Mouse (Mus musculus) neural tube, embryonic 15.5 days (tissue): Measurements from ENCODE around the gene Wdr26. TPM values are rescaled to one million over a fixed set of nuclear protein-coding genes. Genes with fewer than 3 reads are reported as not detected.

Experiments
- ATAC-seq: fragments of 200-750 bp; cut with Nextera tagmentation; 2 replicates; pipeline ENCODE4 v1.8.0; 2017; ENCODE audit warnings: mild to moderate bottlenecking, moderate TSS enrichment, moderate library complexity; ENCODE audit not compliant: low FRiP score
- H3K27ac ChIP-seq: fragments of 300-500 bp; sonication (generic); replicated peaks from 2 replicates; pipeline ENCODE4 v1.5.1; 2015; ENCODE audit warnings: mild to moderate bottlenecking, inconsistent platforms
- H3K27me3 ChIP-seq: fragments of 300-500 bp; sonication (generic); replicated peaks from 2 replicates; pipeline ENCODE4 v1.6.1; 2015; ENCODE audit warnings: inconsistent platforms
- H3K36me3 ChIP-seq: fragments of 300-500 bp; sonication (generic); 2 replicates; pipeline ENCODE4 v1.6.1; 2015; ENCODE audit warnings: inconsistent platforms
- H3K4me1 ChIP-seq: fragments of 300-500 bp; sonication (generic); 2 replicates; pipeline ENCODE4 v1.6.1; 2015; ENCODE audit warnings: inconsistent platforms
- H3K4me2 ChIP-seq: fragments of 300-500 bp; sonication (generic); 2 replicates; pipeline ENCODE4 v1.6.1; 2015; ENCODE audit warnings: inconsistent platforms, mild to moderate bottlenecking, moderate library complexity
- H3K4me3 ChIP-seq: fragments of 300-500 bp; sonication (generic); replicated peaks from 2 replicates; pipeline ENCODE4 v1.5.1; 2015; ENCODE audit warnings: mild to moderate bottlenecking, inconsistent platforms
- H3K9ac ChIP-seq: fragments of 300-500 bp; sonication (generic); replicated peaks from 2 replicates; pipeline ENCODE4 v1.6.1; 2015; ENCODE audit warnings: mild to moderate bottlenecking, inconsistent platforms
- H3K9me3 ChIP-seq: fragments of 300-500 bp; sonication (generic); replicated peaks from 2 replicates; pipeline ENCODE4 v1.6.1; 2016; ENCODE audit warnings: inconsistent platforms
- WGBS: fragments of 180-500 bp; shearing (Covaris S2); methylation state at CpG from one replicate; pipeline ENCODE4 v1.1.7; 2015; ENCODE audit warnings: mixed read lengths; 5-methylcytosine and 5-hydroxymethylcytosine counted together
- polyA plus RNA-seq: library from polyadenylated mRNA; unstranded; fragments of >200 nt; fragmentation: Nextera tagmentation; extraction: Ambion mirVana; gene quantifications from 2 replicates; pipeline ENCODE4 v1.2.1, GENCODE M21; 2015

Gene Wdr26
- 32.1 and 33.8 TPM in 2 replicates for polyA plus RNA-seq

DNA sequence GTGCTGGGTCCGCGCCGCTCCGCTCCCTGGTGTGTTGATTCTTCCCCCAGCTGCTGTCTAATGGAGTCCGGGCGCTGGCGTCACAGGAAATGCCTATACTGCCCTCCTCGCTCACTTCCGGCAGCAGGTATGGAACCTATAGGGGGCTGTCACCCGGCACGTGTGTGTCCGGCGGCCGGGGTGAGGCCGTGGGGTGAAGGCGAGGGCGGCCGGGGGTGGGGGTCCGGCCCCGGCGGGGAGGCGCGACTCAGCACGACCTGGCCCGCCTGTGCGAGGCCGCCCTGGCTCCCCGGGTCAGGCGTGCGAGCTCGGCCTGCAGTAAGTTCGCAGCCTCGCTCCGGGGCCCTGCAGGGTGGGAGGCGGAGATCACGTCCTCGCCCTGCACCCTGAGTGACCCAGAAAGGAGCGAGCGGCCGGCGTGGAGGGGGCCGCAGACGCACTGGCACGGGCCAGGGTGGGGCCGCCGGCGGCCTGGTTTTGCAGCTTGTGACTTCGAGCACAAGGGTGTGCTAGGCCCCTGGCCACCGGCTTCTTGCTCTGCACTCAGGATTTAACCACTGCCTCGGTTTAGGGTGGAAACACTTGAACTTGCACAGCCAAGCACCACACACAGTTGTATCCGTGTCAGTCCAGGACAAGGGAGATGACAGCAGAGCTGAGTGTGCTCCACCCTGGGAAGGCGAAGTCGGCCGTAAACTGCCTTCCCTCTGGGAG, at the start of gene Wdr26:
Gene Wdr26 (minus strand): TSS at position 82 of the 714 bp plus-strand sequence.
- WGBS: 2% methylated on average over 52 of the region's 54 CpGs
- H3K4me1 ChIP-seq: peaks cover 31% of the 10 kb centered on the region
- no peaks in the 10 kb centered on the region for H3K36me3 ChIP-seq
- H3K9ac ChIP-seq: peak within 1 kb of the TSS; percentile 96
- H3K4me3 ChIP-seq: peak within 1 kb of the TSS; percentile 96
- peak within 1 kb of the TSS; percentile 90 for H3K27ac ChIP-seq
- H3K27me3 ChIP-seq: no peaks in the 10 kb centered on the region
- no peaks in the 10 kb centered on the region for H3K9me3 ChIP-seq
- peak; percentile 95 for ATAC-seq
- peak within 1 kb of the TSS; percentile 85 for H3K4me2 ChIP-seq

- WGBS: 35% methylated on average over 8 of the region's 8 CpGs
- H3K27ac ChIP-seq: no peak overlapping the region
- no peaks in the 10 kb centered on the region for H3K9me3 ChIP-seq
- no peak overlapping the region for H3K4me3 ChIP-seq
- H3K4me1 ChIP-seq: peaks cover 12% of the 10 kb centered on the region
- H3K9ac ChIP-seq: no peak overlapping the region
- no peaks in the 10 kb centered on the region for H3K36me3 ChIP-seq
- H3K27me3 ChIP-seq: peaks cover 5% of the 10 kb centered on the region; the same call in 1 of the 2 replicates
- no peak for ATAC-seq
- H3K4me2 ChIP-seq: no peak overlapping the region
These were observed 49.3 kb upstream of the Wdr26 start for GRCm38 (mm10) chr1:181260949-181261696.

DNA sequence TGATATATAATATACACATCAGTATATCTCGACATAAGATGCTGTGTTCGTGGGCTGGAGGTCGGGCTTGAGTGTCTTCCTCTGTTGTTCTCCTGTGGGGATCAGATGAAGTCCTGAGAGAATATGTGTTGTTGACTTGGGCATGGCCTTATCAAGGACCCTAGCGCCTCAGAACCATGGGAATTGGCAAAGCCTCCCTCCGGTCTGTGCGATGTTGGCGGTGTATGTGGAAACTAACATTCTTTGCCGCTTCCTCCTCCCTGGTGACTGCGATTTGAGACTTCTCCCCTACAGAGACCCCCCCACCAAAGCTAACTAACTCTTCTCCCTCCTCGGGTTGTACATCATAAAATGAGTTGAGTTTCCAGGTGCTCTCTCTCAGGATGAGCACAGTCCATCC, 48.6 kb upstream of the Wdr26 start:
- Histone ChIP-seq H3K27ac (no peak overlapping the region), H3K9ac (no peak overlapping the region), H3K4me2 (no peak overlapping the region), H3K4me3 (no peak overlapping the region), H3K27me3 (peaks cover 5% of the 10 kb centered on the region; the same call in 1 of the 2 replicates), H3K4me1 (peaks cover 19% of the 10 kb centered on the region), H3K36me3 (no peaks in the 10 kb centered on the region), H3K9me3 (no peaks in the 10 kb centered on the region)
- no peak for ATAC-seq
- WGBS: 90% methylated on average over 10 of the region's 10 CpGs

DNA sequence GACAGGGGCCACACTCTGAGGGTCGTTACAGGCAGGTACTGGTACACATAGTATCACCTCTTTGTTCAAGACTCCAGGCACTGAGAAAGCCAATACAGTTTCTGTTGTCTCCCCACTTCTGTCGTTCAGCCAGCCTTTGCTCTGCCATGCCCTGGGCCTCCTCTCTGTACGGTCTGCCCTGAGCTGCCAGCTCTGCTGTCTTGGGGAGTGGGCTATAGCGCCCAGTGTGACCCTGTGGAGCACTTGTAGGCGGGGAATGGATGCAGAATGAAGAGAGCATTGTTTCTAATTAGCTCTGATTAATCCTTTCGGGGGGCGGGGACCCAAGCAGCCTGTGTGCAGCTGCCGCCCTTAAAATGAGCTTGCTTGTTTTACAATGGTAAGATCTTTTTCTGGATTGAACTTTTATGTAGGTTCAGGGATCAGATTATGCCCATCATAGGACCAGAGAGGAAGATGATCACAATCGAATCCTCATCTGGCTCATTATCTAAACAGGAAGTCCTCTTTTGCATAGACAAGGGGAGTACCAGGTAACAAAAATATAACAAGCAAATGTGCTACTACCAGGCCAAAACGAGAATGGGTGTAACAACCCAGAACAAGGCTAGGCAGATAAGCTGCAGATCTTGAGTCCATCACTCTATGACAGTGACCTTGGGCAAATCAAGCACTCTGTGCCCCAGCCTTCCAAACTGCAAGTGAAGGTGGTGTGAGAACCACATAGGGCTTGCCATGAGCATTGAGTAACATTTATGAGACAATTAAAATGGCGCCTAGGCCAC, 48.0 kb upstream of the Wdr26 start:
- Histone ChIP-seq H3K27me3 (peaks cover 5% of the 10 kb centered on the region; the same call in 1 of the 2 replicates), H3K4me1 (peaks cover 20% of the 10 kb centered on the region), H3K9me3 (no peaks in the 10 kb centered on the region), H3K27ac (no peak overlapping the region), H3K9ac (no peak overlapping the region), H3K36me3 (no peaks in the 10 kb centered on the region), H3K4me2 (no peak overlapping the region), H3K4me3 (no peak overlapping the region)
- ATAC-seq: no peak
- WGBS: 49% methylated on average over 11 of the region's 11 CpGs

- no peak overlapping the region for H3K27ac ChIP-seq
- no peaks in the 10 kb centered on the region for H3K9me3 ChIP-seq
- no peak overlapping the region for H3K4me2 ChIP-seq
- H3K4me3 ChIP-seq: no peak overlapping the region
- peaks cover 20% of the 10 kb centered on the region for H3K4me1 ChIP-seq
- WGBS: 56% methylated on average over 5 of the region's 5 CpGs
- no peak overlapping the region for H3K9ac ChIP-seq
- H3K36me3 ChIP-seq: no peaks in the 10 kb centered on the region
- ATAC-seq: no peak
- peaks cover 5% of the 10 kb centered on the region; the same call in 1 of the 2 replicates for H3K27me3 ChIP-seq
These were observed 47.3 kb upstream of the Wdr26 start for GRCm38 (mm10) chr1:181259056-181259455.

- Histone ChIP-seq H3K4me2 (no peak overlapping the region), H3K27me3 (peaks cover 5% of the 10 kb centered on the region; the same call in 1 of the 2 replicates), H3K9me3 (no peaks in the 10 kb centered on the region), H3K9ac (no peak overlapping the region), H3K36me3 (no peaks in the 10 kb centered on the region), H3K4me3 (no peak overlapping the region), H3K27ac (no peak overlapping the region), H3K4me1 (peaks cover 20% of the 10 kb centered on the region)
- WGBS: 82% methylated on average over 5 of the region's 5 CpGs
- no peak for ATAC-seq
These were observed 46.8 kb upstream of the Wdr26 start for GRCm38 (mm10) chr1:181258616-181259015.

DNA sequence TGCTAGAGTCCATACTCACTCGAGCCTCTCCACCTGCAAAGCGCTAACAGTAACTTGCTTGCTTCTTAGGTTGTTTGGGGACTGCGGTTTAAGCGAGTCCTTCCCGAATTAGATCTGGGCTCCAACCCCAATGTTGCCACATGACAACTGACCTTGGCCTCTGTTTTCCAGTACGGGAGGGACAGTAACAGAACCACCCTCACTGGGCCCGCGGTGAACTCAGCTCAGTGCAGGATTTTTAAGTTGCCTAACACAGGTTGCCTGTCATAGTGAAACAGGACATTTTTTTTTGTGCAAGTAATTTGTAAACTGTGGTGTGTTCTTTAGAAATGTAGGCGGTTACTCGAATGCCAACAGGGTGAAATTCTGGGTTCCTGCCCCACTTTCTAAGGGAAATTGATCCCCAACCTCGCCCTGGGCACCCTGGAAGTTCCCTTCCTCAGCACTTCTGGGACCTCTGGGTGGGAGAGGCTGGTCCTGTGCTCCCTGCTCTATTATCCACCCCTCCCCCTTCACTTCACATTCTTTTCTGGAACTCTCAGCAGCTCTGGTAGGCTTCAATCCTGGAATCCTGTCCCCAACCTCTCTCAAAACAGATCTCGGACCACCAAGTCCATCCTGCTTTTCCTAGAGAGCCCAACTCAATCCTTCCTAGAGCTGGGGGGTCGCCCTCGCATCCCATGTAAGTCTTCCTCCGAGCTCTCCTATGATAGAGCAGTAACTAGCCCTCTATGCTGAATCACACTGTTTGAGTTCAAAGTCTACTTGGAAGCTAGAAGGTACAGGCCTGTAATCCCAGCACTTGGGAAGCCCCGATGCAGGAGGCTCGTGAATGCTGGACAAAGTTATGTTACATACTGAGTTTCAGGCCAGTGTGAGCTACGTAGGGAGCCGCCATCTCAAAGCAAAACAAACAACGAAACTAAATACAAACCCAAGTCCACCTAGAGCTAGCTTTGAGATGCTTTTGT, 46.1 kb upstream of the Wdr26 start:
- Histone ChIP-seq H3K9ac (no peak overlapping the region), H3K27ac (no peak overlapping the region), H3K4me1 (peaks cover 20% of the 10 kb centered on the region), H3K4me3 (no peak overlapping the region), H3K27me3 (peaks cover 5% of the 10 kb centered on the region; the same call in 1 of the 2 replicates), H3K36me3 (no peaks in the 10 kb centered on the region), H3K9me3 (no peaks in the 10 kb centered on the region), H3K4me2 (no peak overlapping the region)
- ATAC-seq: no peak
- WGBS: 77% methylated on average over 20 of the region's 20 CpGs

DNA sequence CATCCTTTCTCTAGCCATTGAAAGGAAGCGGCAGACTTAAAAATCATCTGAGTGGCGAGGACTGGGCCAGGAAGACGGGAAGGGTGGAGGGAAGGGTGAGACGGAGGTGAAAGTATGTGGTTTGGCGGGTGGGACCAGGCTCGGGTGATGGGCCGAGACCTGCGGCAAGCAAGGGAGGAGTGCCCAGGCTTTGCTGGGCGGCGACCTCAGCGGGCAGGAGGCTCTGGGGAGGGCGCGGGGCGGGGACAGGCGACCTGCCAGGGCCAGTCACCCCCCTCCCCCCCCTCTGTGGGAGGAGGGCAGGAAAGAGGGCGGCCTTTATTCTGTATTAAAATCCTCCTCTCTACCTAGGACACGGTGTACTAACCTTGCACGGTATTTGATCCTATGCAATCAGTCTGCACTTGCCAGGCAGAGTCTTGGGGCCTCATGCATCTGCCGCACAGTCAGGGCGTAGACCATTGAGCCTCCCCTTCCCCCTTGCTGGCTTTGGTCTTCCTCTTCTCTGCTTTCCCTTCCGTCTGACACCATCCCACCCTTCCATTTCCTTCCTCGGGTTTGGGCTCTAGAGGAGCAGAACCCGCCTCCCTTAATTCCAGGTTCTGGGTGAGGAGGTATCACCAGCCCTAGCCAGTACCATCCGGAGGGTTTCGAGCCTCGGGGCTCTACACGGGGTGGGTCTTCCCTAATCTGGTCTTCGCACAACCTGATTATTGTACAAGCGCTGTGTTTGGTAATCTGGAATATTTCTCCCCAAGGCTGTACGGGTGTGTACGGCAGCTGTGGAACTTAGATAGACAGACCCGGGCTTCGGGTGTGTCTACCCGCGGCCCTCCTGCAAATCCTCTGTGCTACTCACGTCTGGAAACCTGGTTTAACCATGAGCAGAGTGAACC, 45.1 kb upstream of the Wdr26 start:
- no peaks in the 10 kb centered on the region for H3K9me3 ChIP-seq
- no peaks in the 10 kb centered on the region for H3K36me3 ChIP-seq
- 21% methylated on average over 36 of the region's 36 CpGs for WGBS
- no peak overlapping the region; the same call in 1 of the 2 replicates for H3K27ac ChIP-seq
- H3K4me2 ChIP-seq: peak overlapping the region; percentile 77
- ATAC-seq: peak; percentile 42; the same call in 1 of the 2 replicates
- peak overlapping the region; percentile 37 for H3K4me3 ChIP-seq
- peak overlapping the region; percentile 34 for H3K9ac ChIP-seq
- peaks cover 5% of the 10 kb centered on the region; the same call in 1 of the 2 replicates for H3K27me3 ChIP-seq
- H3K4me1 ChIP-seq: peaks cover 20% of the 10 kb centered on the region

DNA sequence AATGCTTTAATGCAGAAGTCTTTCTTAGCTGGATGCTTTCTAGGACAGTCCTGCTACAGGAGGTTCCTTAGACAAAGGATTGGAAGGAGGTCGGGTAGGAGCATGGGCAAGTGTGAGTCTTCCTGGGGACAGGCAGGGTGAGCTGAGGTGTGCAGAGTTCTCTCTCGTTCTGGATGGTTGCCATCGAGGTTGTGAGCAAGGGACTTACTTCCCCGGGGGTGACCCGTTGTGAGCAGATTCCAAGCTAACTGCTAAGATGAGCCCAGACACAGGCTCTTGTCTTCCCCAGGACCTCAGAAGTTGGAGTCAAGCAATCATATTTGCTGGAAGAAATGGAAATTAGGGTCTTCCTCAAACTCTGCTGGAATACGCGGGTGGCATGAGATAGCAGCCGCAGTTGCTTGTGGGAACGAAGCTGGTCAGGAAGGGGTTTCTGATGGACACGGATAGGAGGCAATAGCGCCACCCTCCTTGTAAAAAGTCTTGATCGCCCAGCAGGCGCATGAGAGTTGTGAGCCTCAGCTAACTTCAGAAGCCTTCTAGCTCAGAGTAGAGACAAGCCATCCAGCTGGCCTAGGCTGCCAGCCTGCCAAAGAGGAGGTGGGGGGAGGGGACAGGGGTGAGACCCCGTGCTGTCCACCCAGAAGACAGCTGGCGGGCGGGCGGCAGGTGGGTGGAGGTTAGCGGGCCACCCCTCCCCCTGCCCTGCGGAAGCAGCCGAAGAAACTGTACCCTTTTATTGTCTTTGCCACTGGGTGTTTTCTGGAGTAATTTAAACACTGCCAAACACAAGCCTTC, 44.3 kb upstream of the Wdr26 start:
- Histone ChIP-seq H3K9me3 (no peaks in the 10 kb centered on the region), H3K27ac (no peak overlapping the region), H3K4me2 (peak overlapping the region; percentile 77), H3K9ac (peak overlapping the region; percentile 34), H3K27me3 (peaks cover 5% of the 10 kb centered on the region; the same call in 1 of the 2 replicates), H3K36me3 (no peaks in the 10 kb centered on the region), H3K4me1 (peaks cover 20% of the 10 kb centered on the region), H3K4me3 (peak overlapping the region; percentile 37)
- ATAC-seq: peak; percentile 71; the same call in 1 of the 2 replicates
- WGBS: 4% methylated on average over 20 of the region's 20 CpGs
